Mouse (Mus musculus) large intestine, adult 2 months (tissue): ENCODE data around the gene Gm16506. TPM values are rescaled to one million over a fixed set of nuclear protein-coding genes. Genes with fewer than 3 reads are reported as not detected.
"Not testable (repeated sequence)": the region's sequence is repeated elsewhere in the genome, so short reads cannot be mapped to it uniquely, and the experiment has no call there.

Experiments
- DNase-seq: peaks from one replicate; pipeline ENCODE4 v3.0.0-alpha.2; 2012; ENCODE audit warnings: low read depth, low spot score
- WGBS: fragments of 180-500 bp; shearing (Covaris S2); methylation state at CpG from one replicate; pipeline ENCODE4 v1.1.7; 2018; 5-methylcytosine and 5-hydroxymethylcytosine counted together
- polyA plus RNA-seq: library from polyadenylated mRNA; depleted of rRNA; stranded (reverse); fragments of >200 nt; gene quantifications from 2 replicates; pipeline ENCODE4 v1.2.3, GENCODE M21; 2012; rRNA removed

The Gm16506 gene
- polyA plus RNA-seq, result not detected in 2 replicates

- not testable (repeated sequence) for DNase-seq
- 94% methylated on average over 3 of the region's 3 CpGs for WGBS
These were observed at the start of gene Gm16506 for GRCm38 (mm10) chr14:43727385-43727784. Gene Gm16506, minus strand, starts transcription at chr14:43727485.

GRCm38 (mm10) chr14:43747566-43747965 is 20.3 kb upstream of the Gm16506 start, which contains the start of gene Gm6526:
Gene Gm6526, plus strand, starts transcription at chr14:43747866.
- DNase-seq, result not testable (repeated sequence)
- 74% methylated on average over 4 of the region's 4 CpGs for WGBS

GRCm38 (mm10) chr14:43697621-43698020 is 29.7 kb downstream of the Gm16506 start, which contains the start of gene Gm7324:
Gene Gm7324, plus strand, starts transcription at chr14:43697828.
- DNase-seq, result not testable (repeated sequence)
- WGBS, result 86% methylated on average over 4 of the region's 4 CpGs

- DNase-seq, result not testable (repeated sequence)
- 93% methylated on average over 1 of the region's 2 CpGs for WGBS
These were observed 50.2 kb downstream of the Gm16506 start, which contains the start of gene Gm8165 for GRCm38 (mm10) chr14:43677099-43677498. Gene Gm8165, minus strand, starts transcription at chr14:43677199.

Other genes with a start within 250 kb of the Gm16506 start
- gene Gm5799, start 183.9 kb downstream of the Gm16506 start, polyA plus RNA-seq, result not detected in 2 replicates
- not detected in 2 replicates for gene Gm17654, start 148.3 kb downstream of the Gm16506 start, polyA plus RNA-seq
- not detected in 2 replicates for gene Gm10375, start 119.5 kb downstream of the Gm16506 start, polyA plus RNA-seq
- gene Gm8165, start 50.3 kb downstream of the Gm16506 start, polyA plus RNA-seq, result not detected in 2 replicates
- 0.21 TPM in 1 of 2 replicates, not detected in the other for gene Gm7324, start 29.7 kb downstream of the Gm16506 start, polyA plus RNA-seq
- not detected in 2 replicates for gene Gm6526, start 20.4 kb upstream of the Gm16506 start, polyA plus RNA-seq
- gene Gm8180, start 57.3 kb upstream of the Gm16506 start, polyA plus RNA-seq, result not detected in 2 replicates
- gene Ear1, start 148.0 kb upstream of the Gm16506 start, polyA plus RNA-seq, result not detected in 2 replicates
- not detected in 2 replicates for gene Ear10, start 196.1 kb upstream of the Gm16506 start, polyA plus RNA-seq
- gene Gm8113, start 197.9 kb upstream of the Gm16506 start, polyA plus RNA-seq, result 0.26 and 0.36 TPM in 2 replicates
- not detected in 2 replicates for gene Ang5, start 229.6 kb upstream of the Gm16506 start, polyA plus RNA-seq